Mouse (Mus musculus): ENCODE data around the gene Map3k1.

Gene Map3k1

DNA sequence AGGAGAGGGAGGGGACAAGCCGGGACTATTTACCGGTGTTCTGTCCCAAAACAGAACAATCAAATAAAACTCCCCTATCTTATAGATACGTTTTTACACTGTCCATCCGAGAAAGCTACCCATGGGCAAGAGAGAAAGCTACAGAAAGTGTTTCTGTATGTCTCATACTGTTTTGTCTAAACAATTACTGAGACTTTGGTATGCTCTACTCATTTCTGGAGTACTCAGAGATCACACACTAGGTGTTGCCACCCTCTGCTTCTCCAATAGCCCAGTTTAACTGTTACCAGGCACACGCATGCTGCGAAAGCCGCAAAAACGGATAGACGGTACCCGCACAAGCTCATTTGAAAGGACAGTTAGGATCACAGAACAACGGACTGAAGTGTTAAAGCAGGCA is 17.2 kb downstream of the Map3k1 start:
- DNase-seq (ENCODE audit: low read depth, low spot score), result no peak

DNA sequence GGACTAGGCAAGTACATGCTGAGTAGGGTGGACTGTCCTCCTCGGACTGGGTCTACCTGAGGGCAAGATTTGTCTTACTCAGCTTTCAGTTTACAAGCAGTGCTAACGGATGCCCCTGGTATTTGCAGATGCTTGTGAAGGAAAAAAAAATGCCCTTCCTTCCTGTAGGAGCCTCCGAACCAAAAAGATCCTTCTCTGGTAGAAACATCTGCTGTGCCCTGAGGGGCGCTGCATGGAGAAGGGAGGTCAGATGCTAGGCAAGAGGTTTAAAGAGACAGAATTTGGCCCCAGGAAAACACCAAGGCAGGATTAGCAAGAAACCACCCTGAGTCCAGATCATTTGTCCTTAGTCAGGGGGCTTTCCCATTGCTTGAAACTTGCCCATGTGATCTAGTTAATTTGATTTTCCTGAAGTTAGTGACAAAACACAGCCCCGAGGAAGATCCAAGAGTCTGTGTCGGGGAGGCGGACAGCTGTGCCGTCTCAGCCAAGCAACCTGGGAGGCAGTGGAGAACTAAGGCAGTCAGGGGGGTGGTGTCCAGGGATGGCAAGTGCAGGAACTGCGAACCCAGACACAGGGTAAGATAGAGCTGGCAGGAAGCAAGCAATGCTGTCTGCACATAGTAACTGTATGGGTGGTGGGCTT is 19.2 kb downstream of the Map3k1 start:
- DNase-seq (ENCODE audit: low read depth, low spot score), result no peak

- no peak for DNase-seq (ENCODE audit: low read depth, low spot score)
Measured at GRCm38 (mm10) chr13:111788882-111789281, 19.9 kb downstream of the Map3k1 start.

- DNase-seq (ENCODE audit: low read depth, low spot score), result peak; percentile 79
Measured at GRCm38 (mm10) chr13:111787857-111788619, 20.8 kb downstream of the Map3k1 start.

DNA sequence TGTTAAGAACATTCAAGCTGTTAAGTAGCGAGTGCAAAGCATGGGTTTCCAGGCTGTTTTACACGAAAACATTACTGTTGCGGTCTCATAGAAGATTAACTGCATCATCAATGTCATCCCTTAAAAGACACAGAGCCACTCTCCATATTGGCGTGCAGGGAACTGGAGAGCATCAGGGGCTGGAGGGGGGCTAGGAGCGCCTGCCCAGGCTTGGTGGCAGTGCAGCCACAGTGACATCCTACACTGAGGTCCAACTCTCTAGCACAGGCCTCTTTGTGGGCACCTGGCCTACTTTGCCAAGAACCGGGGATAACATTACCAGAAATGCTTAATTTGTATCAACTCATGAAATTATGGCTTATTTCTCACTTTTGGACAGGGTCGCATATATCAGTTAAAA is 22.2 kb downstream of the Map3k1 start:
- no peak for DNase-seq (ENCODE audit: low read depth, low spot score)

DNA sequence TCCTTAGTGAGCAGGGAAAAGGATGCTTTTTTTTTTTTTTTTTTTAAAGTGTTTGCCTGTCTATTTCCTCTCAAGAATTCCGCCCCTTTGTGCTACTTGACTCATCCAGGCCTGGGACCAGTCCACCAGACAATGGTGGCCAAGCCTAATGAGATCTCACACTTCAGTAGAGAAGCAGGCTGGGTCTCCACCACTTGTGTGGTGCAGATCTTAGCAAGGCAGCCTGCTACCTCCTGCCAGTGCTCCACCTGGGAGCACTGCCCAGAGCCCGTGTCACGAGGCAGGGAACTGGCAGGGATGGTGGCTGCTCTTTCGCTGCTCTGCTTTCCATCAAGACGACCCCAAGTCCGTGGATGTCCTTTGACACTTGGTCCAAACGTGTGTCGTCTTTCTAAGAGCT is 25.3 kb downstream of the Map3k1 start:
- no peak for DNase-seq (ENCODE audit: low read depth, low spot score)

DNA sequence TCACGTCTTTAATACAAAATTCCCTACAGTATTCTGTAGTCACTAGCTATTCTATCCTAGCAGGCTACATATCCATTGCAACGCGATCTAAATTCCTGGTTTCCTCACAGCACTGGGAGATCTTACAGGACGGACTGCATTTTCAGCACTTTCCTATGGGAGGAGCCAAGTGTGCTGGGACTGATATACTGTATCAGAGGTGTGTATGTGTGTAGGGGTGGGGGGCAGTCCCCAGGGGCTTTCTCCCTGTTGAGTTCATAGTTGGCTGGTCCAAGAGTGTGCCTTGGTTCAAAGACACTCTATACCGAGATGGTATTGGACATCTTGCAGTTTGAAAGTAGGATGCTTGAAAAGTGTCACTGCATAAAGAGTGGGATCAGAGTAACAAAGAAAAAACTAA is 29.3 kb downstream of the Map3k1 start:
- no peak for DNase-seq (ENCODE audit: low read depth, low spot score)

GRCm38 (mm10) chr13:111778606-111779005 is 30.2 kb downstream of the Map3k1 start:
- no peak for DNase-seq (ENCODE audit: low read depth, low spot score)

GRCm38 (mm10) chr13:111777865-111778264 is 30.9 kb downstream of the Map3k1 start:
- DNase-seq (ENCODE audit: low read depth, low spot score), result no peak

DNA sequence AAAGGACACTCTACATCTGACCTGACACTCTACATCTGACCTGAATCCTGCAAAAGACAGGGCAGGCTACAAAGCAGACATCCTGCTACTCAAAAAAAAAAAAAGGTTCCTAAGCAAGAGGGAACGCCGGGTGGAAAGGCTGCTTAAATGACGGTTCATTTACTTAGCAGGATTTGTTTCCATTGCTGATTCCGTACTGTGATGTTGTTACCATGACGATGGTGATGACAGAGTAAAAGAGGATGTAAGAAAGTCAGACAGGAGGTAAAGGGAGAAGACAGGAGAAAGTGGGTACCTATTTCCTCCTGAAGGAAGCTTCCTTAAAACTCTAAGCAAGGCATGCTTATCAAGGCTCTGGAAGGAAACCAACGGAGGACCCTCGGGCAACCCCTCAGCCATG is 31.6 kb downstream of the Map3k1 start:
- DNase-seq (ENCODE audit: low read depth, low spot score), result no peak

- DNase-seq (ENCODE audit: low read depth, low spot score), result no peak
Measured at GRCm38 (mm10) chr13:111772075-111772474, 36.7 kb downstream of the Map3k1 start.

DNA sequence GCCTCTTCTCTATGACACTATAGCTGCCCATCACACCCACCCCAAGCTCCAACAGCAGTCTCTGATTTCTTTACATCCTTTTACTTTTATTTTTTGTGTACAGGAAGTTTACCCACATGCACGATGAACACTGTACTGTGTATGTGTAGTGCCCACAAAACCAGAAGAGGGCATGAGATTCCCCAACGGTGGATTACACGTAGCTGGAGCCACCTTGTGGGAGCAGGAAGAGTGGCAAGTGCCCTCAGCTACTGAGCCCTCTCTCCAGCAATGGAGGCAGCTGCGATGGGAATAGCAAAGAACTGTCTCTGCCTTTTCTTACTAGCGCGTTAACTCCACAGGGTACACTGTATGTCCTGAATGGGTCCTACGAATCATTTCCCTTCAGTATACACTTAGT is 37.6 kb downstream of the Map3k1 start:
- peak; percentile 83 for DNase-seq (ENCODE audit: low read depth, low spot score)

- no peak for DNase-seq (ENCODE audit: low read depth, low spot score)
Measured at GRCm38 (mm10) chr13:111770776-111771175, 38.0 kb downstream of the Map3k1 start.

DNA sequence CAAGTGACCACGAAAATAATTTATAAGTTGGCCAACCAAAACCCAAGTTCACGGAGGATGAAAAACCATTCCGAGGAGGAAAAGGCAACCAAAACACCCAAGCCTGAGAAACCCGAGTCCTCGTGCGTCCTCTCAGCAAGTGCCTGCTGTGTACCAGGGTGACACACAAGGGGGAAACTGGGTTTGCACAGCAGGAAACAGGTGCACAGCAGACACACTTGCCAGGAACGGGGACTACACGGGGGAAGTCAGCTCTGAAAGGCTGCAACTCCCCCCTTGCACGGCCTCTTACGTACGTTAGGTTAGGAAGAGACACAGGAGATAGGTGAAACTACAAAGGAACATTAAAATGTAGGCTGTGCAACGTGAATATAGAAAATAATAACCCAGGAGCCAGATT is 46.3 kb downstream of the Map3k1 start:
- no peak for DNase-seq (ENCODE audit: low read depth, low spot score)

GRCm38 (mm10) chr13:111756986-111757385 is 51.8 kb downstream of the Map3k1 start:
- peak; percentile 28 for DNase-seq (ENCODE audit: low read depth, low spot score)

- no peak for DNase-seq (ENCODE audit: low read depth, low spot score)
Measured at GRCm38 (mm10) chr13:111755937-111756336, 52.9 kb downstream of the Map3k1 start.

DNA sequence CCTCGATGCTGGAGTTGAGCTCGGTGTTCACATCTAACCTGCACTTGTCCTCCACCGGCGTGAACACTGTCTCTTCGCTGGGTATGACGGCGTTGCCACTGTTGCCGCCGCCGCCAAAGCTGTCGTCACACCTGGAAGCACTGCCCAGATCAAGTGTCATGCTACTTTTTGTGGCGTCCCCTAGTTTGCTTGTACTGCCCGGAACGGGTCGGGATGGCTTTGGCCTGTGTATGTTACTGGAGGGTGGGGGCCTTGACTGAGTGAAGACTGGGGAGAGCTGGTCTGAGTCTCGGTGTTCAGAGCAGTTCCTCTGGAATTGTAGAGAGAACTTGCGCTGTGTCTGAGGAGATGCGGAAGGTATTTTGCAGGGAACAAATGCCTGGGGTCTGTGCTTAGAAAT is 53.4 kb downstream of the Map3k1 start:
- DNase-seq (ENCODE audit: low read depth, low spot score), result no peak

DNA sequence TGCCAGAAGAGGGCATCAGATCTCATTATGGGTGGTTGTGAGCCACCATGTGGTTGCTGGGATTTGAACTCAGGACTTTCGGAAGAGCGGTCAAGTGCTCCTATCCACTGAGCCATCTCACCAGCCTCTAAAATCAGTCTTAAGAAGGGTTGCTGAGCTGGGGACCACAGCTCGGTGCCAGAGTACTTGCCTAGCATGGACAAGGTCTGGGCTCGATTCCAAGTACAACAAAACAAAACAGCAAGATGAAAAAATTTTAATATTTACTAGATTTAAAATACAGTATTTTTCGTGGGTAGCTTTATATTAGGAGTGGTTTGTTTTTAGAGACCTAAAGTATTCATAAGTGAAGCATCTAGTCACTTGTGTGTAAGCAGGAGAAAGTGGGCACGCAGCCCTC is 55.5 kb downstream of the Map3k1 start:
- no peak for DNase-seq (ENCODE audit: low read depth, low spot score)

- DNase-seq (ENCODE audit: low read depth, low spot score), result peak; percentile 79
Measured at GRCm38 (mm10) chr13:111748301-111749062, 60.3 kb downstream of the Map3k1 start.

- no peak for DNase-seq (ENCODE audit: low read depth, low spot score)
Measured at GRCm38 (mm10) chr13:111746831-111747230, 62.0 kb downstream of the Map3k1 start.

GRCm38 (mm10) chr13:111745216-111745615 is 63.6 kb downstream of the Map3k1 start:
- no peak for DNase-seq (ENCODE audit: low read depth, low spot score)

DNA sequence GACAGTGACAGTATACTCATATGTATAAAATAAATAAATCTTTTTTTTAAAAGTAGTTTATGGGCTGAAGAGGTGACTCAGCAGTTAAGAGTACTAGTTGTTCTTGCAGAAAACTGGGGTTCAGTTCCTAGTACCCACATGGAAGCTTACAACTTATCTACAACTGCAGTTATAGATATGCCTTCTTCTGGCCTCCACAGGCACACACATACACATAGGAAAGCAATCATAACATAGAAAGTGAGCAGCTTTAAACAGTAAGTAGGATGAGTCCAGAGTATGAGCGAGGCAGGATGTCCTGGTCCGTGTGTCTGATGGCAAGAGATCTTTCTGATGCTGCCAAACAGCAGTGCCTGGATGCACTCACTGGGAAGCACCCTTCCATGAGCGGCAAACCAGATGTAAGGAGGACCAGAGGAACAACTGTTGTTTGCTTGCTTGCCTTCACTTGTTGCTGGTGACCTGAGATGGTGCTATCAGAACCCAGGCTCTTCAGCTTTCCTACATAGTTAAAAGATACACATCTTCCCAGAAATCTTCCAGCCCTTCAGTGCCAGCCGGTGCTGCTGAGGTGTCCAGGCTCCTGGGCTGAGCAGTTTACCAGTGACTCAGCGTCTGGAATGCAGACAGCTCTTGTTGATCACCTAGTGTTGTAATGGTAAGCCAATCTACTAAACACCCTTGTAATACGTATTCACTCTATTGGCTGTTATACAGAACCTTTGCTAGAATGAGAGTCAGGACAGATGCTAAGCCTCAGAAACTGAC is 64.4 kb downstream of the Map3k1 start:
- DNase-seq (ENCODE audit: low read depth, low spot score), result no peak

All from R1 (cell line).